Mouse (Mus musculus) kidney, adult 8-10 months (tissue): ENCODE measurements around the gene Prl.
"Not testable (repeated sequence)": the region's sequence is repeated elsewhere in the genome, so short reads cannot be mapped to it uniquely, and the experiment has no call there.

Experiments
- DNase-seq, 2 experiments: peaks; one replicate each; pipeline ENCODE4 v3.0.0; 2022

The Prl gene

GRCm38 (mm10) chr13:27057270-27057669 is at the start of gene Prl:
Gene Prl, plus strand, starts transcription at chr13:27057570.
- DNase-seq: no peak

GRCm38 (mm10) chr13:27026614-27027013 is 30.8 kb upstream of the Prl start:
- no peak for DNase-seq

DNA sequence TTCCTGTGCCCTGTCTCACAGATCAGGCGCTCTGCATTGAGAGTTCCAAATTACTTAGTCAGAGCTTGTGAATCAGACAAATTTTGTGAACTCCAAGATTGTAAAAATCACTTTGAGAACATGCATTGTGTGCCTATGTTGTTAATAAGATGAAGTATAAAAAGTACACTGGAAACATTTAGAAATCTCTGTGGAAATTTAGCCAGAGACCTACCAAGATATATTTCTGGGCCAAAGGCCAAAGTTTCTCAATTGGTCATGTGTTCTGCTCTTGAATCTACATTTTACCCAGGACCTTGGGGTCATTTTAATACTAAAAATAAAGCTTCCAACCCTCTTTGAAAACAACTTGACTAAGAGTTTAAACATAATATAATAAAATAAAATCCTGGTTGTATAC is 30.0 kb upstream of the Prl start:
- DNase-seq: no peak

- no peak for DNase-seq
Measured at GRCm38 (mm10) chr13:27028501-27029240, 28.7 kb upstream of the Prl start.

DNA sequence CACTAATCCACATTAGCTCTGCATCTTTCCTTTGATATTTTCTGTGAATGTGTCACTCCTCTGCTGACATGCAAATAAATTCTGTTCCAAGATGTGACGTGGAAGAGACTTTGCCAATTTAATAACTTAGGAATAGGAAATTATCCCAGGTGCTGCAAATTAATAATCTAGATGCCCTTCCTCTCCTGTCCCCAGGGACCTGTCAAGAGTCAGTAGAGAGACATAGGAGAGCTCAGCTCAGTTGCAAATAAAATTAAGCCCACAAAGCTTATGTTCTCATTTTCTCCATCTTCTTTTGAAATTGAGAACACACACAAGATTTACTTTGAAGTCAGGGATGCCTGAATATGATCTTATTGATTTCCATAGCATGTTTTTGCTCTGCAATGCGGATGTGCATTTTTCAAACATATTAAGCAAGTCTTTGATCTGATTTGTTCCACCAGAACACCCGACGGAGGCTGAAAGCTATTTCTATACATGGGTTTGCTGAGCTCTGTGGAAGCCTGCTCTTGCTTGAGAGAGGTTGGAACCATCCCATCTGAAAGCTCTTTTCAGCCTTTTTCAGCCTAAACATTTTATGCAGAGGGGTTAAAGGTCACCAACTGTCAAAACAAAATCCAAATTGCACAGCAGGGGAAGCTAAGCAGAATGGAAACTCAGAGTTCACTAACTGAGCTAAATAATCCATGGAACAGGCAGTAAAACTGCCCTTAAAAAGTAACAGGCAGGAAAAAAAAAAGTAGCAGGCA is 26.1 kb upstream of the Prl start:
- no peak for DNase-seq

- no peak for DNase-seq
Measured at GRCm38 (mm10) chr13:27031853-27032240, 25.5 kb upstream of the Prl start.

GRCm38 (mm10) chr13:27032998-27033397 is 24.4 kb upstream of the Prl start:
- DNase-seq: no peak

GRCm38 (mm10) chr13:27042185-27042584 is 15.2 kb upstream of the Prl start:
- no peak for DNase-seq

- DNase-seq: no peak
Measured at GRCm38 (mm10) chr13:27043326-27043725, 14.0 kb upstream of the Prl start.

DNA sequence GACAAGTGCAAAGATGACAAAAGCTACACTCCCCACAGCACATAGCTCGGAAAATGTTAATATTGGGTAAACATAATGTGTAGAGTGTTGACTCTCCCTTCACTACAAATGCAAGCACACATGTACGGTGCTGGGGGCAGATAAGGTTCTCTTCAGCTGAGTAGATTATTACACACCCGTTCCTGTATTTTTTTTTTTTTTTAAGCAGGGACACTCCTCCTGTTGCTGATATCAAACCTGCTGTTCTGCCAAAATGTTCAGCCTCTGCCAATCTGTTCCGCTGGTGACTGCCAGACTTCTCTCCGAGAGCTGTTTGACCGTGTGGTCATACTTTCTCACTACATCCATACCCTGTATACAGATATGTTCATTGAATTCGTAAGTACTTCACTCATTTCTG is 1.8 kb downstream of the Prl start:
- no peak for DNase-seq

- not testable (repeated sequence) for DNase-seq
Measured at GRCm38 (mm10) chr13:27093890-27094289, 36.5 kb downstream of the Prl start, which contains the start of gene Prl3d1. Gene Prl3d1, plus strand, starts transcription at chr13:27094190.
